Comparison of ENCODE assay signal across 9 mouse cellular contexts in genomic region chr7:127564381-127565150, GRCm38 (mm10). TPM values are rescaled to one million over a fixed set of nuclear protein-coding genes. Genes with fewer than 3 reads are reported as not detected.
DNase-seq lines count a peak whose midpoint lies in the region; ATAC-seq and TF ChIP-seq lines count a peak whose summit lies in the region.
"Had no signal": no experiment of that assay in that cellular context is flagged by ENCODE, and none has a peak within 500 bp of the region (broad histone marks: within the 10 kb centered on the region; RNA-seq: fewer than 3 reads in every experiment).

No protein-coding gene starts in this region.

- ATAC-seq in Patski, result peak; percentile 74
- no peak for ATAC-seq in monocyte, adult 5-6 weeks (replicated peaks; ENCODE audit: insufficient number of reproducible peaks, low FRiP score, low TSS enrichment, poor library complexity, severe bottlenecking)

- POLR2A ChIA-PET in Patski (lab: Charles Lee), result no interaction called here

- CTCF ChIA-PET in Patski (lab: Charles Lee), result interaction anchor here (1.1 to 1.9 kb wide), 3 partner anchors 21 to 51 kb away, joined by 3 to 8 read pairs (median 3); no protein-coding TSS in a partner anchor

- no peaks in the 10 kb centered on the region for H3K9me3 ChIP-seq in heart, embryonic 10.5 days
- H3K9me3 ChIP-seq: liver, embryonic 13.5 days had no signal

- H3K27me3 ChIP-seq in heart, embryonic 10.5 days (ENCODE audit: insufficient read depth, poor library complexity, severe bottlenecking), result no peaks in the 10 kb centered on the region
- H3K27me3 ChIP-seq in Patski, result no peaks in the 10 kb centered on the region
- H3K27me3 ChIP-seq: liver, embryonic 13.5 days had no signal

- no peak for TF ChIP-seq CTCF in Patski (IDR thresholded peaks at IDR 0.05)

- in situ Hi-C loops in Patski (cut with MboI; ENCODE audit: low pct_unique_long_range_greater_than_20kb), result no loop called here

- DNase-seq in heart, adult 8-10 months (ENCODE audit: low spot score), result peak; percentile 55
- no peak for DNase-seq in heart, embryonic 10.5 days (ENCODE audit: low spot score)
- peak; percentile 91 for DNase-seq in Patski (ENCODE audit: low read depth, low spot score)
- peak; percentile 95 to 96 for DNase-seq in cerebellum, postnatal 36 days
- peak; percentile 48 for DNase-seq in kidney, postnatal 10 days
- DNase-seq in urinary bladder, postnatal 25 days (ENCODE audit: low spot score), result no peak
- DNase-seq in spleen, postnatal 36 days (ENCODE audit: low spot score in 2 of 2), result no peak
- DNase-seq: liver, embryonic 13.5 days had no signal

- no peak overlapping the region for H3K4me3 ChIP-seq in heart, embryonic 10.5 days
- H3K4me3 ChIP-seq: liver, embryonic 13.5 days had no signal

- H3K36me3 ChIP-seq in heart, embryonic 10.5 days, result peaks cover 69% of the 10 kb centered on the region

- no peak overlapping the region for H3K27ac ChIP-seq in heart, embryonic 10.5 days
- H3K27ac ChIP-seq: liver, embryonic 13.5 days had no signal

- peaks cover 5% of the 10 kb centered on the region; the same call in 1 of the 2 replicates for H3K4me1 ChIP-seq in heart, embryonic 10.5 days
- H3K4me1 ChIP-seq: liver, embryonic 13.5 days had no signal

- 87% methylated on average over 6 of the region's 6 CpGs for WGBS in heart, embryonic 10.5 days

RNA-seq across cellular contexts. Expression of gene Tmem265, which starts 3.4 kb away (rescaled TPM):
- not detected for total RNA-seq in heart, adult 8-10 months (2022)
- polyA plus RNA-seq in heart, embryonic 10.5 days (2016; fragmentation: Nextera tagmentation; extraction: Ambion mirVana), result 4.7 and 5.2 TPM in 2 replicates
- not detected for polyA plus RNA-seq in Patski (2021)
- 4.3 to 14.7 TPM (median 5.7 TPM) in 3 replicates for total RNA-seq in monocyte, adult 5-6 weeks (2017)

RNA-seq across cellular contexts. Expression of gene Phkg2, which starts 8.6 kb away (rescaled TPM):
- 10 to 100 TPM; 12.1 to 20.9 (median 17.3) TPM for total RNA-seq in heart, adult 8-10 months (2022)
- 44.2 and 46.6 TPM in 2 replicates for polyA plus RNA-seq in heart, embryonic 10.5 days (2016; fragmentation: Nextera tagmentation; extraction: Ambion mirVana)
- polyA plus RNA-seq in Patski (2021), result 48.6 TPM
- total RNA-seq in monocyte, adult 5-6 weeks (2017), result 58.5 to 75.1 TPM (median 73.4 TPM) in 3 replicates

RNA-seq across cellular contexts. Expression of gene Ccdc189, which starts 23.8 kb away (rescaled TPM):
- total RNA-seq in heart, adult 8-10 months (2022), result 10 to 100 TPM; 10.1 to 15.2 (median 14.4) TPM
- polyA plus RNA-seq in heart, embryonic 10.5 days (2016; fragmentation: Nextera tagmentation; extraction: Ambion mirVana), result 9.5 and 10.2 TPM in 2 replicates
- polyA plus RNA-seq in Patski (2021), result 22.0 TPM
- 1.1 to 2.8 TPM (median 2.6 TPM) in 3 replicates for total RNA-seq in monocyte, adult 5-6 weeks (2017)

RNA-seq across cellular contexts. Expression of gene Rnf40, which starts 24.0 kb away (rescaled TPM):
- 10 to 100 TPM; 38.1 to 42.6 (median 40.3) TPM for total RNA-seq in heart, adult 8-10 months (2022)
- polyA plus RNA-seq in heart, embryonic 10.5 days (2016; fragmentation: Nextera tagmentation; extraction: Ambion mirVana), result 37.5 and 46.3 TPM in 2 replicates
- polyA plus RNA-seq in Patski (2021), result 42.7 TPM
- 67.4 to 77.5 TPM (median 69.4 TPM) in 3 replicates for total RNA-seq in monocyte, adult 5-6 weeks (2017)

RNA-seq across cellular contexts. Expression of gene Gm42715, which starts 45.2 kb away (rescaled TPM):
- total RNA-seq in heart, adult 8-10 months (2022), result 10 to 100 TPM in 2 of 4 experiments, 1 to 10 TPM in 2; 8.8 to 10.9 (median 10.2) TPM
- 9.4 and 10.0 TPM in 2 replicates for polyA plus RNA-seq in heart, embryonic 10.5 days (2016; fragmentation: Nextera tagmentation; extraction: Ambion mirVana)
- polyA plus RNA-seq in Patski (2021), result 21.1 TPM
- 2.3 to 18.1 TPM (median 5.0 TPM) in 3 replicates for total RNA-seq in monocyte, adult 5-6 weeks (2017)

Comparison
In these comparisons a context has a peak if more than half of its experiments do, and no peak if none do; other contexts are left out.
1. DNase-seq: peak in heart, adult 8-10 months (single experiment), Patski (single experiment), cerebellum, postnatal 36 days (2 of 2) and kidney, postnatal 10 days (single experiment); none in heart, embryonic 10.5 days (single experiment), urinary bladder, postnatal 25 days (single experiment) and spleen, postnatal 36 days (0 of 2).